Mouse (Mus musculus) gastrocnemius, postnatal 36 days (tissue): ENCODE measurements at regions not wholly inside any gene's neighbourhood (a gene's known extent, or its start where the extent isn't known, plus 50 kb on each side); places are given as distances from the start of the nearest gene placed in this dataset.

ENCODE experiments used
- DNase-seq, 2 experiments: peaks; one replicate each; pipeline ENCODE4 v3.0.0; 2022
- intact Hi-C: fragments of 180-260 bp; cut with DNase I; formaldehyde crosslinking; loops from one replicate; pipeline ENCODE4 v1.15.1; 2025

DNA sequence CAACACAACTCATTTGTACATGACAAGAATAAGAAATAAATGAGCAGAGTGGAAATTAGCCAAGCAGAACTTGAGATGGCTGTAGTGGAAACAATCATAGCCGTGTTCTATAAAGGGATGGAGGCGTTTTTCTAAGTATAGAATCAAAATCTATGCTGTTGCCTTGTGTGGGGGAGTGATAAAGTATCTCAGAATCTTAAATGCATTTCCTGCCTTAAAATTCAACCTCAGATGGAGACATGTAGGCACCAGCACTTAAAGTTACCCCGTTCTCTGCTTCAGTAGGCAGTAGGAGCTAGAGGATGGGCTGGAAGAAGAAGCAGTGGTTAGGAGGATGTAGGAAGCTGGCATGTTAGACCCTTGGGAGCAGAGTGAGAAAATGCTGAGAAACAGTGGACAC lies 386.7 kb downstream of the Ptprc start:
- DNase-seq = no peak
- intact Hi-C loops = no loop called here

DNA sequence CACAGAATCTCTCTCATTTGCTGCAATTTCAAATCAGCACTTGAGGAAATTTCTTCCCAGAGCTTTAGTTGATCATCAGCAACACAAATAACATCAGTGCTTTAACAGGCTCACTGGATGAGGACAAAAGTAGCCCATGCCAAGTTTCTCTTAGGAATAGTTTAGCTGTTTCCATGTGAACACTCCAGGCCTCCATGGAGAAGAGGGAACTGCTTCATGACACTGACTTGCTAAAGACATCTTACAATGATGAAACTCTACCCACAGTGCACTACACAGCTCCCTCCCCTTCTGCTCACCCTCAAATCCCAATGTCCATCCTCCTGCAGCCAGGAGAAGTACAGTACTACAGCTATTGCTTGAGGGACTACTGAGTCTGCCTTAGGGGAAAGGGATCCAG lies 388.9 kb downstream of the Ptprc start:
- DNase-seq = no peak
- intact Hi-C loops = no loop called here

DNA sequence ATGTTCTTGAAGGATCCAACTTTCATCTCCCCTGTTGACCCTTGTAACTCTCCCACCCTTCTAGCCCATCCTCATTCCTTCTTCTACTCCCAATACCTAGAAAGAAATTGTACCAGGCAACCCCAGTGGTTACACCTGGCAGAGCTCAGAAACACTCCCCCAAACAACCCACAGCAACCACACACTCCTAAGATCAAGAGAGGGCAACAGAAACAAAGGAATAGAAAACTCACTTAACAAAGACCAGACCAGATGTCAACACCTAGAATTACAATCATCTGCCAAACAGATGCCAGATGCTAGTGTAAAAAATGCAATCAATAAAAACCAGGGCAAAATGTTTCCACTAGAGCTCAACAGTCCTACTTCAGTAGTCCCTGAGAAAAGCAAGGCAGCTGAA lies 400.9 kb downstream of the Ptprc start:
- intact Hi-C loops = no loop called here
- no peak for DNase-seq

DNA sequence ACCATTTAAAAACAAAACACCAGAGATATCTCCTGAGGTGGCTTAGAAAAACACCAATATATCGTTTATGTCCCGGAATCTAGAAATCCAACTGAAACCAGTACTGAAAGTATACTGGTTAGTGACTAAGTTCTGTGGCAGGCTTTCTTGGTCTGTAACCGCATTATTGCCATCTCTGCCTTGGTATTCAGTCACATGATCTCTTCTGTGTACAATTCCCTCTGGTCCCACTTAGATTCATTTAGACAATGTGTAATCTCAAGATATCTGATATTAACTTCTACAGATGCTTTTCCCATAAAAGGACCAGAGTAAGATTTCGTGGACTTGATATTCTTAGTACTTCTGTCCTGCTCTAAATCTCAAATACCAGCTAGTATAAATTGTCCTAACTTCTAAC lies 414.7 kb downstream of the Ptprc start:
- no peak for DNase-seq
- intact Hi-C loops = no loop called here

DNA sequence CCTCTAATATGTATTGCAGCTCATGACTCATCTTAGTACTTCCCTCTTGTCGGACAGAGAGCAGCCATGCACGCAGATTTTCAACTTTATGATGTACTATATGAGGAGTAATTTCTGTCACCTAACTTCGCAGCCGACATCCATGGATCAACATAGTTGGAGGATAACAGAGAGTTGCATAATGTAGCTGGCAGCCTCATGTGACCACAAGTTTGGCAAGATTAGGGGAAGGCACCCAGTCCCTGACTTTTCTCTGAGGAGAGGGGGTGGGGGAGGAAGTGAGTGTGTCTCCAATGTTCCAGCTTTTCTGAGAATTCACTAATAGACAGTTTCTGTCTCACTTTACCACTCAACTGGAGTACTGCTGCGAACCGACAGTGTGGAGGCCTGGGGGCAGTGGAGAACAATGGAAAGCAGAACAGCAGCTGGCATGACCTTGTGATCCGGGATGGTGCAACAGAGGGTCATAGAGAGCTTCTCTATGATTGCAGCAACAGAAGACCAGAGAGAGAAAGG lies 424.0 kb downstream of the Ptprc start:
- intact Hi-C loops = no loop called here
- DNase-seq = no peak

DNA sequence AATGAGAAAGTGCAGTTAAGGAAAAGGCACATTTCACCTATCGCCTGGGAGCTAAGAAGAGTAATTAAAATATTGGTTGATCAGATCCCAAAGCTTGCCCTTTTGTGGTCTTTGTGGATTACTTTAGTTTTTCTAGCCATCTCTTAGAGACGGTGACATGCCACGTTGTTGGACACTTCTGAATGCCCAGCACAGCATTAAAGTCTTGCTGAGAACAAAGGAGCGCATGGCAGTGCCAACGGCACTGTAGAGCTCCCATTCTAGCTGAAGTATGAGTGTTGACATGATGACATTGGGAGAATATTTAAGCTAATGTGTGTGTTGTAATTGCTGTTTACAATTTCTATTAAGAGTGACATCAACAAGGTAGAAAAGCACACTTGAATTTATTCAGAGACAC lies 424.6 kb downstream of the Ptprc start:
- no peak for DNase-seq
- intact Hi-C loops = no loop called here

DNA sequence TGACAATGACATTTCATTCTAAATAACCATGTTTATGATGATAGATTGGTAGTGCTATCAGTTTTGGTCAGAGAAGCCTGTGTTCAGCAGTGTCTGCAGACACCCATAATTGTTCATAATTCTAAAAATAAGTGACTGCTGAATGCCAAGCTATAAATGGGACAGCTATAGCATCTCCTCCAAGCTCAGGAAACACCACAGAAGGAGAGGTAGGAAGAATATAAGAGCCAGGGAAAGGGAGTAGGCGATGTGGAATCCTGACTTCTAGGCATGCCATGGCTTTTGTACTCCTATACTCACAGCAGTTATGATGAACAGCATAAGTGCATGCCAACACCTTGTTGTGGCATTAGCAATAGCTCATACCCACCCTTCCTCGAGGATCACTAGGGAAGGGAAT lies 429.4 kb downstream of the Ptprc start:
- intact Hi-C loops = no loop called here

DNA sequence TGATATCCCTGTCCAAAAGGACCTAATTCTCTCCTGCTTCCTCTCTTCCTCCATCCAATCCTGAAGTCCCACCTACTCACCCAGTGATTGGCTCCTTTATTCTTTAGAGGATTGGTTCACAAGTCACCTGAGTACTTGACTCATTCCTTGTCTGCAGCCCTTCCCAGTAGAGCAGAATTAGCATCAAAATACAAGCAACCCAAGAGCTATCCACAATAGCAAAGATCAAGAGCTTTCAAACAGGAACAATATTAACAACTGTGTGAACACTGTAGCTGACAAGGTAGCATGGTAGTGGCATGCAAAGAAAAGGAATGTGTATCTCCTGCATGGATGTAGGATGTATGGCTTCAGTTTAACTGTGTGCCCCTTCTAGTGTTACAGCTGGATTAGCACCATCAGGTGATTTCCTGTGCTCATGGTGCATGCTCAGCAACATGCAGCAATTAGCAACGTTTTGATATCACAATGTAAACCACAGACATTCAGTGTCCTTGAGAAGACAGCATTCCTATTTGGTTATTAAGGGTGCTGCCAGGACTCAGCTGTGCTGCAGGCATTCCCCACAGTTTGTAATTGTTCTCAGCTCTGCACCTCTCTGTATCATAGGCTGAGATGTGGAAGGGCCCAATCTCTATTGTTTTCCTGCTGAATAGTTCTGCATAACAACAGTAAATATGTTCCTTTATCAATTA lies 437.2 kb downstream of the Ptprc start:
- DNase-seq = no peak
- intact Hi-C loops = no loop called here

More for the DNA sequence above, 429.4 kb downstream of the Ptprc start:
- no peak for DNase-seq

DNA sequence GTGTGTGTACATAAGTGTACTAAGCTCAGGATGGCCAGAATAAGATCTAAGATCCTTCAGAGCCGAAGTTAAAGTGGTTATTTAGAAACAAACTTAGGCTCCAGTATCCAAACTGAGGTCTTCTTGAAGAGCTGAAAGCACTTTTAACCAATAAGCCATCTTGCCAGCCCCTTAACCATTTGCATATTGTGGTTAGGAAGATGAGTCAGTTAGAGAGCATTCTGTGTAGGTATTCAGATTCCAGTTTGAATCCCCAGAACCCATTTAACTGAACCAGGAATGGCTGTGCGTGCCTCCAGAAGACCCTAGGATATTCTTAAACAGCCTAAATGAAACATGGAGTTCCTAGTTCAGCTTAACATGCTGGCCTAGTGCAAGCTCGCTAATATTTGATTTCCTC lies 471.6 kb downstream of the Ptprc start:
- no peak for DNase-seq
- intact Hi-C loops = no loop called here

DNA sequence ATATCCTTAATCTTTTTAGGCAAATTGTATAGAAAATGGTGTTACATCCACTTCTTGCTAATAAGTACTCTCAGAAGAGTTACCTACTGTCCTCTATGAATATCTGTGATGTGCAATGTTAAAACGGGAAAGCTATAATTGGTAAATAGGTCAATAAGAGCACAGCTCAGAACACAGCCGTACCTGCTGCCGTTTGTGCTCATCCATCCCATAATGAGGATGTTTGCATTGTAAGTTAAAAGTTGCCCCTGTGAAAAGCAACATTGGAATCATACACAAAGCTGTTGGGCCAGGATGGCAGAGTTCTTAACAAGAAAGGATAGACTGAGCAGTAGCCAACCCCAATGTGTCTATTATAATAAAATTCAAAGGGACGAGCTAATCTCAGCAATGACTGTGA lies 476.6 kb downstream of the Ptprc start:
- DNase-seq = no peak
- intact Hi-C loops = no loop called here

DNA sequence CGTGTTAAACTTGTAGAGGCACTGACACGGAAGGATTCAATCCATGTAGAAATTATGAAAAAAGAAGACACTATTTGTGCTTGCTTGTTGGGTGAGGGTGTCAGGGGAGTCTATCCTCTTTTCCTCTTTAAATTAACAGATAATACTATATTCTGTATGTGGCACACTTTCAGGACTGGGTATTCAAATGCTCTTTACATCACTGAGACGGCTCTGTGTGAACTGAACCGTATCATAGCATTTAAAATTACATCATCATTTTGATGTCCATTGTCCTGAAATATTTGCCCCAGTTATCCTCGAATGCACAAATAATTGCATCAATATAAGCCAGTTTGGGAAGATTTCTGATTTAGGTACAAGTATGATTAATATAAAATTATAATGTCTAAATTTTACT lies 478.2 kb downstream of the Ptprc start:
- intact Hi-C loops = no loop called here
- DNase-seq = no peak

DNA sequence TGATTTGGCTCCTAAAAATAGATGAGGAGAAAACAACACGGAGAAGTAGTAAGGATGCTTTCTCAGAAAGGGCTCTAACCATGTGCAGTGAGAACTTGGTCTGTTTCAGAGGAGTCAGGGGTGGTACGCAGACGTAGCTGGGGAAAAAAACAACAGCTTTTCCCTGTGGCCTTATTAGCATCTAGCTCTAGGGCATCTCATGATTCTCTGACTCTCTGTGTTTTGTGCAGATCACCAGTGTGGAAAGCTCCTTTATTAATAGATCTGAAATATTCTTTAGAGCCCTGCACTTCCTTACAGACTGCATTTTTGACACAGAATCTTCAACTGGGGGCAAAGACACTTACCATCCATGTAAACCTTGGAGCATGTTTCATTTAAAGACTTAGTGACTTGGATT lies 478.7 kb downstream of the Ptprc start:
- DNase-seq = no peak
- intact Hi-C loops = no loop called here

DNA sequence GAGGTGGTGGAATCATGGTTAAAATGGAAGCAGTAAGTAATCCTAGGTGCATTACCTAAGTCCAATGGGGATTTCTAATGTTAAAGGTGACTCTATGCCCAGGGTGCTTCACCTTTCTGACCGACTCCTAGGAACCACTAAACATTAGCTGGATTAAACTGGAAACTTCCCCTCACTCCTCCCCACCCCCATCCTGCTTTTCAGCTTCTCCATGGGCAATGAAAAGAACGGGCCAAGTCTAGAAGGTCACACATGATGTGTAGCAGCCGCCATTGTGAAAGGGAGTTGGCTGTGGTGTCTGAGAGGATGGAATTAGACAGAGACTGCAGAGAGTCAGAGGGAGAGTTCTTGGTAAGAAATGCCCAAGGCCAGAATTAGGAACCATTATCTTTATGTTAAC lies 479.8 kb downstream of the Ptprc start:
- DNase-seq = no peak
- intact Hi-C loops = no loop called here

DNA sequence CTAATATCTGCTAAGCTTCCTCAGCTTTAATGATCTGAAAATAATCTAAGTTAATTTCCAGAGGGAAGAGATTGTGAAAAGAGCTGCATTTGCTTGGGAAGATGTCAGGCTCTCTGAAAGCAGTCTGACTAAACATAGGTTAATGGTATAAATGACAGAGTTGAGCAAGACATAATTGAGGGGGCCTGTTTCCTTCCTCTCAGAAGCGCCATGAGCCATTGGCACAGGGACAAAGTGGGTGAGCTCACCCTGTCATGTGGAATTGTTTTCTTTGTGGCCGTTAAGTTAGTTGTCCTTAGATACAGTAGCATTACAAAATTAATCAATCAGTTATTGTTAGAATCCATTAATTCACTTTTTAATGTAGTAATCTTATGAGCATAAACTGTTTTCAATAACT lies 483.0 kb downstream of the Ptprc start:
- no peak for DNase-seq
- intact Hi-C loops = no loop called here

DNA sequence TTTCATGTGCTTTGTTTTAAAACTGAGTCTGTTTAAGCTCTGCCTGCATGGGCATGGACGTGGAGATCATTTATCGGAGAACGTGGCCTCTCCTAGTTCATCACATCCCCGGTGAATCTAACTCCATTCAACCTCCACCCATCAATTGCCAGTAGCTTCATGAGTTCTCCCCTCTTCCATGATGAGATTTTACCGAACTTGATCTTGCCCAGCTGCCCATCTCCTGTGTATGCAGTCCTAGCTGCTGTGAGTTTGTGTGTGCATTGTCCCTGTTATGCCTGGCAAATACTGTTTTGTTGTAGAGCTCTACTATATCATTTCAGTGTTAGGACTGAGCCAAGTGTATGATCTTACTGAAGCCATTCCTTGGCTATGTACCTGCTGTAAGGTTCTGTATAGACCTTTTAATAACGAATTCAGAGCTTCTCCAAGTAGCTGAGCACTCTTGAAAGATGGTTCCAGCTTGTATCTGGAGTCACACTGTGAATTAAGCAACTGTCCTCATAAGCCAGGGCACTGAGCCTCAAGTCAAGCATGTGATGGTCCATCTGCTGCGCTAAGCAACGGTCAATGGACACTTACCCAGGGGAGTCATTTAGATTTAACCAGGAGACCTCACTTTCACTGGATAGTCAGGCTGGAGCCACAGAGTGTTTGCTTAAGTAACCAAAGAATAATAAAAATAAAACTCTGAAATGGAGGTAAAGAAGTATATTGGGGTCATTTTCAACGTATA lies 484.5 kb downstream of the Ptprc start:
- intact Hi-C loops = no loop called here
- no peak for DNase-seq

DNA sequence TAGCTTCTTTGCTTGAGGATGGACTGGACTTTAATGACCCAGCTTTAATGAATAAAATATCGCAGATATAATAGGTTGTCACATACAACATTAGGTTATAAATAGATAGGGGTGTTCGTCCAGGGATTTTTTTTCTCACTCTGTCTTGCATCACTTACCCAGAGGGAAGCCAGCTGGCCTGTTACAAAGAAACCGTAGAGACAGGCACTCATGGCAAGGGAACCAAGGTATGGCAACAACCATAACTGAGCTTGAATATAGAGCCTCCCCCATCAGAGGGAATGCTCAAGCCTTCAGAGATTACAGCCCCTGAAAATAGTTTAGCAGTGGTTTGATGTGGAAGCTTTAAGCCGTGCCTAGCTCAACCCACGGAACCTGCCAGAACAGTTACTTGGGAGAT lies 504.9 kb downstream of the Ptprc start:
- intact Hi-C loops = no loop called here
- no peak for DNase-seq

DNA sequence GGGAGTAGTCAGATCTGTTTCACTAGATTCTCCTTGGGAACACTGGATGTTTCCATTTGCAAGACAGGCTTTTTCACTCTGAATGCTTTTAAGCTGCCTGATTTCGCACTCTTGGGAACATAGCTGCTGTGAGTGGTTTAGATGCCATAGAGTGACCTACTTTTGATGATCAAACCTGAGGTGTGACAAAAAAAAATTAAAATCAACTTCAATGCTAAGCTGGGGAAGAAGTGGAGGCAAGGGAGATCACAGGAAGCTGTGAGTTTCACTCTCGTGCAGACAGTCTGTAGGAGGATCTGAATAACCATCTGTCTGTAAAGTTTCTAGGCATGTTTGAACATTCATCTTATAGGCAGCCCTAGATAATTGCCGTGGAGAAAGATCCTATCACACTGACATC lies 505.7 kb downstream of the Ptprc start:
- intact Hi-C loops = no loop called here
- DNase-seq = no peak

DNA sequence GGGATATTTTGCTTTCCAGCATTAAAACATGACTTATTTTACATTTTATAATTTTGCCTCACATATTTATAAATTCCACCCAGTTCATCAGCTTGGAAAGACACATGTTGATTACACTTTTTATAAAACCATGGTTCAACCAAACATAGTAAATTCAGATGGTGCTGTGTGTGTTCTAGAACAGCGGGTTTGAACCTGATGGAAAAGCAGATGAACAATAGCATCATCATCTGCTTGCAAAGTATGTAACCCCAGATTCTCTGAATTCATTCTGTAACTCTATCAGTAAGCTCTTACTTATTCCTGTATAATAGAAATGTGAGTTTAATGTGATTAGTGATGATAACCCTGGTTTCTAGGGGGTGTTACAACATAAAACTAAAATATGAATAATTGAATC lies 517.4 kb downstream of the Ptprc start:
- intact Hi-C loops = no loop called here
- no peak for DNase-seq

DNA sequence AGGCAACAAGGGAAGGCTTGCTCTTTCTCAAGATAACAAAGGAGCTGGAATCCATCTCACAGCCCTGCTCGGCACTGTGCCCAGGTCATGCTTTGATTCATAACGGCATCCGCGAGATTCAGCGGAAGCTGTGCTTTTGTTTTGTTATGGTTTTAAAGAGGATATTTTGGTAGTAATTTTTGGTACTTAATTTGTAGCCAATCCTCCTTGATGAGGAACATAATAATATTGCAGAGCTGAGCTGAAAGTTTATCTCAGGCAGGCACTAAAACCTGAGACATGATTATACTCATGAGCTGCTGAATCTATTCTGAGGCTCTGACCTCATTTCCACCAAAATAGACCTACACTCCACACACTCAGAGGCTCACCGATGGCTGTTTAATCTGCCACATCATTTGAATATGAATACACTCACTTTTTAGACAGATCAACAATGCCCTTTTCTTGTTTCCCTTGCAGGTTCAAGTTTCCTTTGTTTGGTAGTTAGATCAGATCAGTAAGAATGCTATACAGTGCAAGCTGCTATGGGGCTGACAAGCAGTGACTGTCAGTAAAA lies 518.5 kb downstream of the Ptprc start:
- peak; percentile 30 to 34 for DNase-seq
- intact Hi-C loops = no loop called here

DNA sequence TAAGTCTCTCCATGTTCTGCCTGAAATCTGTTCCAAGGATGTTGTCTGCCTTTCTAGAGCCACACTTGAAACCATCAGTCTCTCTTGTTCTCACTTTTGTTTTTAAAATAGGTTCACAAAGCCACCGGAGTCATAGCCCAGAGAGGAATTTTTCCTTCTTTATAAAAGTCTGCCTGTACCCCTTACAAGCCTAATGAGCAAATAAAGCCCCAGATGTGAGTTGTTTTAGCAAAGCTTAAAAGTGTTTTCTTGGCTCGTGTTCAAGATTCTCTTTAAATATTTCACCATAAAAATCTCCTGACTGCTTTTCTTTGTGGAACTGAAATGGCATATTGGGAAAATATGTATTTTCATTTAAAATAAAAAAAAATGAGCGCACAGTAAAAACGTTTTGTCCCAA lies 521.3 kb downstream of the Ptprc start:
- intact Hi-C loops = no loop called here
- no peak for DNase-seq

DNA sequence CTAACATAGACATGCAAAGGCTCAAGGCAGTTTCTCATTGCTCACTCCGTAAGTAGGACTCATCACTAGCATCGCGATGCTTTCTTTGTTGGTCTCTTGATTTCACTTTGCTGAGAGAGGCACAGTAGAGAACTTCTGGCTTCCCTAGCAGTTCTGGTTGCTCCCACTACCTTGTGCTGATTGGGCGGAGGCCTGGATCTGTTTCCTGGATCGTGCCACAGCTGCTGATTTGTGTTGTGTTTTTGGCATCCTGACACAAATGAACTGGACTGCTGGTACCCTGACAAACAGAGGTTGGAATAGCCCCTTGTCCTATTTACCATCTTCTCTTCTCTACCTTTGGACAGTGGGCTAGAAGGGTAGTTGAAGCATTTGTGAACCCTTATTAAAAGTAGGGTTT lies 522.0 kb downstream of the Ptprc start:
- intact Hi-C loops = no loop called here
- DNase-seq = no peak

DNA sequence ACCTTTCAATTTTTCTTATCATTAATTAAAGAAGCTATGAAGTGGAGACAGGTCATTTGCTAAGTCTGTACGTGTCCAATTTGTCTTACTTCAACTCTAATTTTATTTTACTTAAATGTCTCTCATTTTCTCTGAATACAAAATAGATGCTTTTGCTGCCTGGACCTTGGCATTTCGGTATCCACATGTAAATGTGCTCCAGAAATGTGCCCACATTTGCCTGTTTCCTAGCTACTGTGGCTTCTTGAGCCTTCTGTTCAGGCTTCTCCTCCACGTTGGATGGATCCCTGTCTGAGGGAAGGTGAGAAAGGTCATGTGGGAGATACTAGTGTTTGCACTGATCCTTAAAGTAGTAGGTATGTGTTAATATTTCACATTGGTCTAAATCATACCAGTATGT lies 524.9 kb downstream of the Ptprc start:
- no peak for DNase-seq
- intact Hi-C loops = no loop called here
